Mouse (Mus musculus) intestine, postnatal 0 days (tissue): Measurements from ENCODE around the gene Rela. TPM values are rescaled to one million over a fixed set of nuclear protein-coding genes. Genes with fewer than 3 reads are reported as not detected.

Source experiments
- ATAC-seq: fragments of 200-750 bp; cut with Nextera tagmentation; 2 replicates; pipeline ENCODE4 v1.8.0; 2017; ENCODE audit warnings: mild to moderate bottlenecking, moderate TSS enrichment, moderate library complexity
- H3K27ac ChIP-seq: fragments of 300-500 bp; sonication (generic); 2 replicates; pipeline ENCODE4 v1.5.1; 2014; ENCODE audit warnings: mild to moderate bottlenecking, low read depth, low read length, moderate library complexity
- H3K27me3 ChIP-seq: fragments of 300-500 bp; sonication (generic); replicated peaks from 2 replicates; pipeline ENCODE4 v1.6.1; 2014; ENCODE audit warnings: low read length, mixed read lengths; ENCODE audit not compliant: control insufficient read depth, insufficient read depth
- H3K36me3 ChIP-seq: fragments of 300-500 bp; sonication (generic); 2 replicates; pipeline ENCODE4 v1.6.1; 2014; ENCODE audit warnings: mild to moderate bottlenecking, moderate library complexity; ENCODE audit not compliant: control insufficient read depth, insufficient read depth
- H3K4me1 ChIP-seq: fragments of 300-500 bp; sonication (generic); replicated peaks from 2 replicates; pipeline ENCODE4 v1.6.1; 2014; ENCODE audit warnings: antibody characterized with exemption, low read length, mixed read lengths; ENCODE audit not compliant: control insufficient read depth, insufficient read depth
- H3K4me2 ChIP-seq: fragments of 300-500 bp; sonication (generic); replicated peaks from 2 replicates; pipeline ENCODE4 v1.6.1; 2014; ENCODE audit warnings: low read depth, mild to moderate bottlenecking, moderate library complexity
- H3K4me3 ChIP-seq: fragments of 300-500 bp; sonication (generic); 2 replicates; pipeline ENCODE4 v1.5.1; 2014; ENCODE audit warnings: low read depth, low read length
- H3K9ac ChIP-seq: fragments of 300-500 bp; sonication (generic); 2 replicates; pipeline ENCODE4 v1.6.1; 2014; ENCODE audit warnings: mild to moderate bottlenecking, low read depth, low read length
- H3K9me3 ChIP-seq: fragments of 300-500 bp; sonication (generic); 2 replicates; pipeline ENCODE4 v1.6.1; 2016; ENCODE audit warnings: mixed run types; ENCODE audit not compliant: control insufficient read depth
- CTCF ChIP-seq: sonication (generic); IDR thresholded peaks from 2 replicates; pipeline ENCODE4 v1.5.1; 2016; ENCODE audit warnings: low read depth, mild to moderate bottlenecking, control low read depth, antibody characterized with exemption, moderate library complexity
- WGBS: fragments of 180-500 bp; shearing (Covaris S2); extraction: QIAGEN DNeasy Blood & Tissue Kit; methylation state at CpG from one replicate; pipeline ENCODE4 v1.1.7; 2014; 5-methylcytosine and 5-hydroxymethylcytosine counted together
- polyA plus RNA-seq: library from polyadenylated mRNA; unstranded; fragments of >200 nt; fragmentation: Nextera tagmentation; extraction: Ambion mirVana; gene quantifications from 2 replicates; pipeline ENCODE4 v1.2.1, GENCODE M21; 2015

The Rela gene
- polyA plus RNA-seq, 1 experiment from 2014 or later: 28.4 TPM

GRCm38 (mm10) chr19:5687738-5688137 is 50.5 kb downstream of the Rela start:
- Histone ChIP-seq H3K36me3 (peaks cover 54% of the 10 kb centered on the region), H3K9me3 (no peaks in the 10 kb centered on the region), H3K4me2 (peak overlapping the region; percentile 99), H3K9ac (peak overlapping the region; percentile 87), H3K27ac (peak overlapping the region; percentile 97; the same call in 1 of the 2 replicates), H3K4me1 (peaks cover 16% of the 10 kb centered on the region), H3K27me3 (no peaks in the 10 kb centered on the region), H3K4me3 (peak overlapping the region; percentile 84)
- WGBS: 14% methylated on average over 9 of the region's 9 CpGs
- ATAC-seq: no peak
- TF ChIP-seq CTCF: no peak

DNA sequence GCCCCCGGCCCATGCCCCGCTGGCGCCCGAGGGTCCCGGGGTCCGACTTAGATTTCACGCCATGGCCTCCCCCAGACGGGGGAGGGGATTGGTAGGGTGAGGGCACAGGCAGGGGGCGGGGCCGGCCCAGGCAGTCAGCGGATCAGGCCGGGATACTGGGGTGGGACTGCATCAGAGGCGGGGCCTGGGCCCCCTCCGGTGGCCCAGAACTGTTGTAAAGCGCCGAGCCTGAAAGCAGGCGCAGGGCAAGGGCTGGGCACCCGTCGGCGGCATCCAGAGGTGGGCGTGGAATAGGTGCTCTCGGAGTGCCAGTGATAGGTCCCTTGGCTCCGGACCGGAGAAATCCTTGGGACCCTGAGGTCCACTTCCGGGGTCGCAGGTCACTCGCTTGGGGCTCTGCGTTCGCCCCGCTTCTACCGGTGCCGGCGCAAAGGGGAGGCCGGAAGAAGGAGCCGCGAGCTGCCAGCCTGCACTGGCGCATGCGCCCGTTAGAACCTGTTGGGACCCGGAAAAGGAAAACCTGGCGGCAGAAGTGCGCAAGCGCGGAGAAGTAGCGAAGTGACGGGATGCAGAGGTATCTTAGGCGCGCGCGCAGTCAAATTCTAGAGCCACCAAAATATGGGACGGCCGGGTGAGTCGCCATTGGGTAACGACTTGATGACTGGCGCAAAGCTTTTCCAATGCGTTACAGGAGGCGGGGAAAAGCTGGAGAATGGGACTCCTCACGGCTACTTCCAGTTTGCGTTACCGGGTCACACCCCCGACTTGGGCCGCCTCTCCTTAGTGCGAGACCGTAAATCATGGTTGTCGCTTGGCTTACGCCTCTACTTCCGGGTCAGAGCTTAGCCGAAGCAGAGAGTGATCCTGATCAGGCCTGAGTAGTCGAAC is 51.2 kb downstream of the Rela start, which contains the start of the genes Map3k11 and Pcnx3:
Map3k11 (plus strand) TSS at position 543 of the 888 bp plus-strand sequence.
Pcnx3 (minus strand) TSS at position 709 of the 888 bp plus-strand sequence.
- peaks cover 53% of the 10 kb centered on the region for H3K36me3 ChIP-seq
- no peaks in the 10 kb centered on the region for H3K27me3 ChIP-seq
- TF ChIP-seq CTCF: peak; percentile 46
- ATAC-seq: peak; percentile 88
- peak within 1 kb of the TSS; percentile 87 for H3K9ac ChIP-seq
- H3K9me3 ChIP-seq: no peaks in the 10 kb centered on the region
- H3K27ac ChIP-seq: peak within 1 kb of the TSS; percentile 97
- peaks cover 16% of the 10 kb centered on the region for H3K4me1 ChIP-seq
- under 1% methylated on average over 68 of the region's 69 CpGs for WGBS
- peak within 1 kb of the TSS; percentile 99 for H3K4me2 ChIP-seq
- peak within 1 kb of the TSS; percentile 84 for H3K4me3 ChIP-seq

GRCm38 (mm10) chr19:5689088-5689428 is 51.8 kb downstream of the Rela start:
- Histone ChIP-seq H3K4me1 (peaks cover 16% of the 10 kb centered on the region), H3K27ac (peak overlapping the region; percentile 97), H3K4me2 (peak overlapping the region; percentile 99), H3K36me3 (peaks cover 53% of the 10 kb centered on the region), H3K9me3 (no peaks in the 10 kb centered on the region), H3K4me3 (peak overlapping the region; percentile 84), H3K9ac (peak overlapping the region; percentile 86), H3K27me3 (no peaks in the 10 kb centered on the region)
- ATAC-seq: no peak
- TF ChIP-seq CTCF: no peak
- WGBS: 0% methylated on average over 7 of the region's 7 CpGs

GRCm38 (mm10) chr19:5689565-5690342 is 52.5 kb downstream of the Rela start:
- peak; percentile 14; the same call in 1 of the 2 replicates for TF ChIP-seq CTCF
- Histone ChIP-seq H3K4me1 (peaks cover 16% of the 10 kb centered on the region), H3K27ac (peak overlapping the region; percentile 97), H3K4me2 (peak overlapping the region; percentile 99), H3K36me3 (peaks cover 46% of the 10 kb centered on the region), H3K27me3 (no peaks in the 10 kb centered on the region), H3K9me3 (no peaks in the 10 kb centered on the region), H3K4me3 (peak overlapping the region; percentile 84), H3K9ac (peak overlapping the region; percentile 86)
- ATAC-seq: peak; percentile 78
- 3% methylated on average over 42 of the region's 42 CpGs for WGBS

DNA sequence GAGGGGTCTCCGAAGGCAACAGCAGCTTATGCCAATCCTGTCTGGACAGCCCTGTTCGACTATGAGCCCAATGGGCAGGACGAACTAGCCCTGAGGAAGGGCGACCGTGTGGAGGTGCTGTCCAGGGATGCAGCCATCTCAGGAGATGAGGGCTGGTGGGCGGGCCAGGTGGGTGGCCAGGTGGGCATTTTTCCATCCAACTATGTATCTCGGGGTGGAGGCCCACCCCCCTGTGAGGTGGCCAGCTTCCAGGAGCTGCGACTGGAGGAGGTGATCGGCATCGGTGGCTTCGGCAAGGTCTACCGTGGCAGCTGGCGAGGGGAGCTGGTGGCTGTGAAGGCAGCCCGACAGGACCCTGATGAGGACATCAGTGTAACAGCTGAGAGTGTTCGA is 53.1 kb downstream of the Rela start:
- peaks cover 46% of the 10 kb centered on the region for H3K36me3 ChIP-seq
- peaks cover 16% of the 10 kb centered on the region for H3K4me1 ChIP-seq
- peak overlapping the region; percentile 86 for H3K9ac ChIP-seq
- H3K4me2 ChIP-seq: peak overlapping the region; percentile 99
- no peaks in the 10 kb centered on the region for H3K27me3 ChIP-seq
- no peak for TF ChIP-seq CTCF
- WGBS: 37% methylated on average over 15 of the region's 15 CpGs
- H3K4me3 ChIP-seq: peak overlapping the region; percentile 84
- no peak for ATAC-seq
- no peaks in the 10 kb centered on the region for H3K9me3 ChIP-seq
- H3K27ac ChIP-seq: peak overlapping the region; percentile 97

GRCm38 (mm10) chr19:5691601-5692000 is 54.3 kb downstream of the Rela start:
- WGBS: 60% methylated on average over 5 of the region's 5 CpGs
- TF ChIP-seq CTCF: no peak
- Histone ChIP-seq H3K36me3 (peaks cover 47% of the 10 kb centered on the region), H3K4me1 (peaks cover 16% of the 10 kb centered on the region), H3K9ac (peak overlapping the region; percentile 86; the same call in 1 of the 2 replicates), H3K27me3 (no peaks in the 10 kb centered on the region), H3K4me2 (peak overlapping the region; percentile 99), H3K9me3 (no peaks in the 10 kb centered on the region), H3K4me3 (peak overlapping the region; percentile 84), H3K27ac (peak overlapping the region; percentile 62; the same call in 1 of the 2 replicates)
- no peak for ATAC-seq
